Mouse (Mus musculus): ENCODE measurements around the gene Steap4.
"Not testable (repeated sequence)": the region's sequence is repeated elsewhere in the genome, so short reads cannot be mapped to it uniquely, and the experiment has no call there.

Steap4 gene

GRCm38 (mm10) chr5:7988415-7988814 is 28.2 kb downstream of the Steap4 start:
- no peak for DNase-seq (ENCODE audit: low spot score)

DNA sequence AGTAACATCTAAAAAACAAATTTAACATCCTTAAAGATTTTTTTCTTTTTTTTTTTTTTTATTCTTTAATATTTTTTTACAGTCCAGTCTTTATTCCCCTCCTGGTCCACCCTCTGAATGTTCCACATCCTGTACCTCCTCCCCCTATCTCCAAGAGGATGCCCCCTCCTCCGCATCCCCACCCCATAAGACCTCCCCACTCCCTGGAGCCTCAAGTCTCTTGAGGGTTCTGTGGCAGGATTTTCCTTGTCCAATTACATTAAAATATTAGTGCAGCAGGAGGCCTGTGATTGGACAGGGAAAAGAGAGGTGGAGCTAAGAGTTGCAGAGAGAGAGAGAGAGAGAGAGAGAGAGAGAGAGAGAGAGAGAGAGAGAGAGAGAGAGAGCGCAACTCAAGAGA is 31.4 kb downstream of the Steap4 start:
- DNase-seq (ENCODE audit: low spot score), result not testable (repeated sequence)

DNA sequence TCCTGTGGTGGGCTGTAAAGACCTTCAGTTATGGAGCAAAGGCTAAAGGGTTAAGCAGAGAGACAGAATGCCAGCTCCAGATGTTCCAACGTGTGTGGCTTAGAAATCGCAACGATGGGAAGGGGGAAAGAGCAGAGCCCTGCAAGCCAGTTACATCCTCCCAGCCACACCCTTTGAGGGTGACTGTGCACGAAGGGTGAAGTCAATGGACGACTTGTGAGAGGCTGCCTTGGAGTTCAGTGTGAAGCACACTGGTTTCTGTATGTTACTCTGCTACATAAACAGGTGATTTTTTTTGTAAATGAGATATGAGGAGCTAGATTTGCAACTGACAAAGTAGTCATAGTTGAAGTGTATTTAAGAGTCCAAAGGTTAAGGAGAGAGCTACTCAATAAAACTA is 33.5 kb downstream of the Steap4 start:
- DNase-seq (ENCODE audit: low spot score), result no peak

DNA sequence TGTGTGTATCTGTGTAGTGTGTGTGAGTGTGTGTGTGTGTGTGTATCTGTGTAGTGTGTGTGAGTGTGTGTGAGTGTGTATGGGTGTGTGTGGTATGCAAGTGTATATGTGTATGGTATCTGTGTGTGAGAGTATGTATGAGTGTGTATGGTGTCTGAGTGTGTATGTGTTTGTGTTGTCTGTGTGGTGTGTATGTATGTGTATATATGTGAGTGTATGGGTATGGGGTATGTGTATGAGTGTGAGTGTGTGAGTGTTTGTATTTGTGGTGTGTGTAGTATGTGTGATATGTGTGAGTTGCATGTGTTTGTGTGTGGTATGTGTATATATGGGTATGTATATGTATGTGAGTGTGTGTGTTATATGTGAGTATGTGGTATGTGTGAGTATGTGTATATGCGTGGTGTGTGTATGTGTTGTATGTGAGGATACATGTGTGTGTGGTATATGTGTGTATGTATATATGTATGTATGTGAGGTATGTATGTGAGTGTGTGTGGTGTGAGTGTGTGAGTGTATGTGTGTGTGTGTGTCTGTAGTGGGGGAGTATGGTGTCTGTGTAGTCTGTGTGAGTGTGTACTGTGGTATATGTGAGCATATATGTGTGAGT is 35.1 kb downstream of the Steap4 start:
- no peak for DNase-seq (ENCODE audit: low spot score)

GRCm38 (mm10) chr5:7996401-7997044 is 36.3 kb downstream of the Steap4 start:
- DNase-seq (ENCODE audit: low spot score), result peak; percentile 2

DNA sequence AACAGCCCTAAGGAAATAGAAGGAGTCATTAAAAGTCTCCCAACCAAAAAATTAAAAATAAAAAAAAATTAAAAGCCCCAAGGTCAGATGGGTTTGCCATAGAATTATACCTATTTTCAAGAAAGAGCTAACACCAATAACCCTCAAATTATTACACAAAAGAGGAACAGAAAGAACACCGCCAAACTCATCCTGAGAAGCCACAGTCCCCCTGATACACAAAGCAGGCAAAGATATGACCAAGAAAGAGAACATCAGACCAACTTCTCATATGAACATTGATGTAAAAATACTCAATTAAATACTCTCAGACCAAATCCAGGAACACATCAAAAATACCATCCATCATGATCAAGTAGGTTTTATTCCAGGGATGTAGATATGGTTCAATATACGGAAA is 36.8 kb downstream of the Steap4 start:
- DNase-seq (ENCODE audit: low spot score), result no peak

- no peak for DNase-seq (ENCODE audit: low spot score)
Measured at GRCm38 (mm10) chr5:8000466-8000865, 40.2 kb downstream of the Steap4 start.

DNA sequence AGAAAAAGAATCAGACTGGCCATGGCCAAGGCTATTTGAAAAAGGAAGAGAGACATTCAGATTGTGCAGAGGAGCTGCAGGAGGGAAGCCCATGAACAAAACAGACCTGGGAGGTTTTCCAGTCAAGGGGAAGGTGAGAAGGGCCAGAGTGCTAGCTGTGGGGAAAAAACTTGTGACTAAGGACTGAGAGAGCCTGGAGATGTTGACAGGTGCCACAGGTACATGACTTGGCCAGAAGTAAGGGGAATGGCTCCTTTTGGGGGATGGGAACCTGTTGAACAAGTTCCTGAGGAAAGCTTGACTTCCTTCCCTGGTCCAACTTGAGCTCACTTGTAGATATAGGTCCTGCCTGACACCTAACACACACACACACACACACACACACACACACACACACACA is 42.6 kb downstream of the Steap4 start:
- DNase-seq (ENCODE audit: low spot score), result no peak

GRCm38 (mm10) chr5:8013276-8013675 is 53.0 kb downstream of the Steap4 start:
- no peak for DNase-seq (ENCODE audit: low spot score)
